Mouse (Mus musculus) gastrocnemius, postnatal 10 days (tissue): ENCODE measurements around the gene Slc6a20a. TPM values are rescaled to one million over a fixed set of nuclear protein-coding genes. Genes with fewer than 3 reads are reported as not detected.
"Not testable (repeated sequence)": the region's sequence is repeated elsewhere in the genome, so short reads cannot be mapped to it uniquely, and the experiment has no call there.

ENCODE experiments used
- DNase-seq: peaks from one replicate; pipeline ENCODE4 v3.0.0; 2021; ENCODE audit warnings: mixed read lengths
- long read RNA-seq, 2 experiments: library from polyadenylated mRNA; stranded (forward); transcript quantifications; one replicate each; pipeline ENCODE4 v2.0.0; 2021
- total RNA-seq, 2 experiments: library from RNA; stranded (reverse); gene quantifications; 2 replicates each; pipeline ENCODE4 v1.2.3; 2021

Gene Slc6a20a
- under 1 TPM in 1 of 2 experiments, not detected in 1; 0.20 TPM for total RNA-seq
- long read RNA-seq, experiment 1 = 0 reads
- long read RNA-seq, experiment 2 = 0 reads

DNA sequence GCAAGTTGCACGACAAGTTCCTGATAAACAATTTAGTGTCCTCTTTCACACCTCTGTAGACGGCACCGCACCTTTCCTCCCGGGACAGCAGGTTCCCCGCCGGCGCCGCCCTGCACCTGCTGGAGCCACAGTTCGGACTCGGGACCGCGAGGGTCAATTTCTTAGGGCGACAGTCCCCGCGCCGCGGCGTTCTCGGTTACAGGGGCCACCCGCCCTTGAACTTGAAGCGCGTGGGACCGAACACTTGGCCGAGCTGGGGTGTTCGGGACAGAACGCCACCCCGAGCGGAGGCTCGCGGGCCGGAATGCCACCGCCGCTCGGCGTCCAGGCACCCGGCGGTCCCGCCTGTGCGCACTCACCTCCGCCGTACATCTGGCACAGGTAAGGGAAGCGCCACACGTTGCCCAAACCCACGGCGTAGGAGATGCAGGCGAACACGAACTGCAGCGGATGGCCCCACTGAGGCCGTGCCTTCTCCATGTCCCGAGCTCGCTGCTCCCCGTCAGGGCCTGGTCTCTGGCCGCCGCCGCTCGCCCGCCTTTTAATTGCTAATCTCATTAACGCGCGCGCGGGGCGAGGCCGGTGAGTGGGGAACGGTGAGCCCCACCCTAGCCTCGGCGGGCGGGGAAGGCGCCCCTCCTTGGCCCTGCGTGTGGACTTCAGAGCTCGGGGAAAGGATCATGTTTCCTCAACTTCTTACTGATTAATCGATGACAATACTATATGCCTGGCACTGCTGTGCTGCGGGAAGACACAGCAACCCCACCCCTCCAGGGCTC lies at the start of gene Slc6a20a, which contains the start of gene Ccr9:
TSS of gene Slc6a20a (minus strand) at position 559 of the 779 bp plus-strand sequence.
TSS of gene Ccr9 (plus strand) at position 113 of the 779 bp plus-strand sequence.
- peak; percentile 12 for DNase-seq

DNA sequence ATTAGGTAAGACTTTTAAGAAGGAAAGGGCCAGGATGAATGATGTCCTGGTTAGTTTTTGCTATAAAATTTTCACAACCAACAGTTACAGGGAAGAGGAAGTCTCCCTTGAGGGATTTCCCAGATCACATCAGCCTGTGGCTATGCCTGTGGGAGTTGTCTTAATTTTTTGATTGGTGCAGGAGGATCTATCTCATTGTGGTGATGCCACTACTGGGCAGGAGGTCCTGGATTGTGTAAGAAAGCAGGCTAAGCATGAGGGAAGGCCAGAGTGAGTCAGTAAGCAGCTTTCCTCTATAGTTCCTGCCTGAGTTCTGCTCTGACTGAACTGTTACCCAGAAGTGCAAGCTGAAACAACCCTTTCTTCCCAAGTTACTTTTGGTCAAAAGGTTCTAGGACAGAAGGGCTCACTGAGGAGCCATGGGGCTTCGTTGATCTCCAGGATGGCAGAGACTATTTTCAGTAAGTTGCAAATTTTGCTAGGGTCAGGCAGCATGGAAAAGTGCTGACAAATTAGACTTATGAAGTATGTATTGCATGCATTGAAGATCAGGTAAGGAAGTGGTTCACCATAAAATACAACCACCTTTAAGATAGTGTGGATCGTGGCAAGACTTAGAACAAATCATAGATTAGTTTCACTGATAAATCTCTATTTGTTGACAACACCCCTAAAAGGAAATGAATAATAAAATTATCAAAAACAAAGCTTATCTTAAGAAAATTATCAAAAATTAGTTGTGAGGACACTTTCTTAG lies 44.2 kb upstream of the Slc6a20a start:
- no peak for DNase-seq

DNA sequence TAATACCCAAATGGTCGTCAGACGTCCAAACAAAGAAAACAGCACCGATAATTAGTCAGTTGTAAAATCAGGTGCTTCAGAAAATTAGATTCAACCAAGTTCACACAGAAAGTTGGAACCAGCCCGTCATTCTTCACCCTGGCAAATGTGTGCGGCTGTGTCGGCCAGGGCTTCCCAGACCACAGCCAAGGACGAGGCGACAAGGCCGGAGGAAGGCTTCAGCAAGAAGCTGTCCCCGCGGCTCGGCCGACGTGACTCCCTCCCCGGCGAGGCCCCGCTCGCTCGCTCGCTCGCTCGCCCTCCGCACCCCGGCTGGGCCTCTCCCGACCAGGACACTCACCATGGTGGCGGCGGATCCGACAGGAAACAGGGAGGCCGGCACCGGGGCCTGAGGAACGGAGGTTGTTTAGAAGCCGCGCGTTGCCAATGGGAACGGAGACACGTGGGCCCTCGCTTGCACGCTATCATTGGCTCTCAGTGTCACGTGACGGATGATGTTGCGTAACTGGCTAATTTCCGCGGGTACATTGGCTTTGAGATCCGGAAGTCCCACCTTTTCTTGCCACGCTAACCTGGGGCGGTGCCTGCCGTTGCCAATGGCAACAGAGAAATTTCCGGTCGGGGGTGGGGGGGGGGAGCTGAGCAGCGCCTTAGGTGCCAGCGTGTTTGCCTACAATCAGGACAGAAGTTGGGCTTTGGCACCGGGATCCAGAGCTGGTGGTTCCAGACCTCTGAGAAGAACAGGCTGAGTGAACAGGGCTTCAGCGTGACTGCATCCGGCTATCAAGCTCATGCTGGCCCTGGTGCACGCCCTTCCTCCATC lies 38.7 kb upstream of the Slc6a20a start, which contains the start of gene Lztfl1:
TSS of gene Lztfl1 (minus strand) at position 512 of the 823 bp plus-strand sequence.
- DNase-seq = peak; percentile 91

DNA sequence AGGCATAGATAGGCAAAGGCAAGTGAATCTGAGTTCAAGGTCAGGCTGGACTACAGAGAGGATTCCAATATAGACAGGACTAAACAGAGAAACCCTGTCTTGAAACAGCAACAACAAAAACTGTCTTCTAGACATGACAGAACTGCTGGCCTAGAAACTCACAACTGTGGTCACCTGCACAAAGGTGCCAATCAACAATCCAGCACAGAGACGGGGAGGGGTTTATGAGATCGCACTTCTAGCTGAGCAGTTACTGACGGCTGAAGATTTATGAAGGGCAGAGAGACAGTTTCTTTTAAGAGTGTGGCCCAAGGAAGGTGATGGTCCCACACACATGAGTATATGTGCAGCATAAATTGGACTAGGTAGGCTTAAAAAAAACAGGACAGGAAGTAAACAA lies 37.6 kb upstream of the Slc6a20a start:
- DNase-seq = no peak

DNA sequence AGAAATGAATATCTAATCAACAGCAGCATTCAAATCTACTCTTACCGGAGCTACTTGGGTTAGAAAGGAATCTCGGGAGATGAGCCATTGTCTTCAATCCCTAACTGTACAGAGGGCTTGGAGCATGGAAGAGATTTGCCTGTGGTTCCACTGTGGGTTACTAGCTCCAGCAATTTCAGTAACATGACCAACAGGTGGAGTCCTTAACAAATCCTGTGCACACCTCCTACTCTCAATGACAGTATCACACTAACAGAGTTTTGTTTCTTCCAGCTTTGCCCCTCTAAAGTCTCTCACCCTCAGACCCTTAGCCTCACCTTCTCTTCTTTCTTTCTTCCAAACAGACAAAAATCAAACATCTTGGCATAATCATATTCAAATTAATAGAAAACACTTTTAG lies 34.4 kb upstream of the Slc6a20a start:
- DNase-seq = no peak

DNA sequence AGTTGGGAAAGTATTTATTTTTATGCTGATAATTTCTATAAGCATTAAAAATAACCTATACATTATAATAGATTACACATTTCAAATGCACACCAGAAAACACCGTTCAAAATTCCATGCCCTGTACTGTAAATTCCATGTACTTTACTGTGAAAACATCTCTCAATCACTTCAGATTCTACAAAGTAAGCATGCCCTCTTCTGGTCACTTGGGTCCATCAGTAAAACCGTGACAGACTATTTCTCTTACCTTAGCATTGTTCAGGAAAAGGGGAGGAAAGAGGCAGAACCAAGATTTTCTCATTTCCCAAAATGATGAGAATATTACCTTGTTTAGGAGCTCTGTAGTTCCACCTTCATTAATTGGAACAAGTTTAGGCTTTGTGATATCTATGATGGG lies 30.5 kb upstream of the Slc6a20a start:
- DNase-seq = no peak

DNA sequence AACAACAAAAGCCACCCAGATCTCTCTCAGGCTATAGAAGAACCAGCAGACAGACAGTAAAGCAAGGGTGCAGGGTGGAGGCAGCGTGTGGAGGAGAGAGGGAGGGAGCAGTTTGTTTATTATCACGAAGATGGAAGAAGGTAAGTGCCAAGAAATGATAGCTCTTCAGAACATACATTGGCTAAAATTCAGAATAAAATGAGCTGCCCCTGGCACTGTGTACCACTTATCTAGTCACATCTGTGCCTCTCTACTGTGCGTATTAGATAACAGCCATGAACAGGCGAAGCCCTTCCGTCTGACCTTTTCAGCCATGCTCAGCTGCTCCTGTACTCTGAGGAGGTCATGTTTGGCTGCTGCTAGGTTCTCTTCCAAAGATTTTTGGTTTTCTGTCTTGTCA lies 23.1 kb upstream of the Slc6a20a start:
- no peak for DNase-seq

DNA sequence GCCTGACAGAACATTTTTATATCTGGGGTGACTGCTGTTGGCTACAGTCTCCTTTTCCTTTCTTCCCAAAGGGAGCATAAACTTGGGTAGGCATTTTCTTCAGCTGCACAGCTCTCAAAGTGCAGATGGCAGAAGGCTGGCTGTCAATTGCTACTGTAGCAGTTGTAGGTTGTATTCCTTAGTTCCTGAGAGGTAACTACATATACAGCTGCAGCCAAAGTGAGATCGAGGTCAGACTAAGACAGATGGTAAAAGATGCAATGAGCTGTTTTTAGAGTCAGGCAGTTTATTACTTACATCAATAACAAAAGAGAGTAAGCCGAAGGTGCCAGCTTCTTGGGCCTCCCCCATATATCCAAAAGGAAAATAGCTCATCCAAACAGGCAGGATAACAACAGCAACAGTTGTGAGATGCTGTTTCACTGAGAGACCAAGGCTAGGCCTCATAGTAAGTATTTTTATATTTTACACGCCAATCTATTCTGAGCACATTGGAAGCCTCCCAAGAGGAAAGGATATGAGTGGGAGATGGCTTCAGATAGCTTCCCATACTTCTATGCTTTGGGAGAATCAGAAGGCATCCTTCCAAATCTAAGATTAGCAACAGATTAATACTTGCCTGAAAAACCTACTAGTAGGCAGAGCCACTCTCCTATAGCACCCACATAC lies 17.1 kb upstream of the Slc6a20a start:
- no peak for DNase-seq

DNA sequence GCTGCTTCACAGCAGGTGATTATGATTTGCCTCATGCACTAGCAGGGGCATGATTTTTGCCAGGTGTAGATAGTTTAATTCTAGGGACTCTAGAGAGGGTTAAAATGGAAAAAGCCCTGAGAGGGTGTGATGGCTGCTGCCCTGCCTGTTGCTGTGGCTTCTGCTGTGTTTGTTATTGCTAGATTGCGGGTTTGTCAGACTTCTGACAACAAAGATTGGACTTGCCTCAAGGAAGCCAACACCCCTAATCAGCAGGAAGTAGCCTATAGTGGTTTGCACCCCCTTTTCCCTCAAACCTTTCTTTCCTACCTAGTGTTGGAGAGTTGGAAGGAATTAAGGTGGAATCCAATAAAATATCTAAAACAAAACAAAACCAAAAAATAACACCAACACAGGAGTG lies 9.5 kb upstream of the Slc6a20a start:
- DNase-seq = no peak

DNA sequence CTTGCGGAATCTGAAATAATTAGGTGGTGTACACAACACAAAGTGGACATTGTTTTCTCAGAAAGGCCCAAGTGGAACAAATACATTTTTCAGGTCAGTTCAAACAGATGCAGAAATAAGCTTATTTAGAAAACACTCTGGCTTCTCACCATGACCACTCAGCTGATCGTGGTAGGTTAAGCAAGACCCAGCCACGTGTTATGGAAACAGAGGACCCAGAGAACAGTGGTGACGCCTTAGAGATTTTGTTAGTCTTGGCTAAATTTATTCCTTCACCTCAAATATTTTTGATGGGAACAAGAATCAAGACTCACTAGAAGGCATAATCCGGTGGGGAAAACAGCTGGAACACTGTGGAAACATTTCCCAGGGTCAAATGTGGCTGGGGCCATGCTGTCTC lies 7.5 kb upstream of the Slc6a20a start:
- DNase-seq = no peak

DNA sequence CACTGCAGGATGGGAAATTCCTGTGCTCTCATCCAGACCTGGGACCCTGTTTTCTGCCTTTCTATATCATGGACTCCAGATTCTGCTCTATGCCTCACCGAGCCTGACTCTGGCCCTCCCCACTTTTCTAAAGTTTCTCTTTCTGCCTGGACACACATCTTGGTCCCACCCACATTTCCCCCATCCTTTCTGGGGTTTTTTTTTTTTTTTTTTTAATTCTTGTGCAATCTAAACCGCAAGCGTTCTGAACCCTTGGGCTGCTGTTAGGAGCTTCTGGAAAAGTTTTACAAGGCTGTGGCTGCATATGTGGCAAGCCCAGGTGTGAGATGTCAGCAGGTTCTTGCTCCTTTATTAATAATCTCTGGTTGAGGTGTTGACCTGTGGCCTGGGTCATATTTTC lies 5.0 kb upstream of the Slc6a20a start:
- DNase-seq = no peak

DNA sequence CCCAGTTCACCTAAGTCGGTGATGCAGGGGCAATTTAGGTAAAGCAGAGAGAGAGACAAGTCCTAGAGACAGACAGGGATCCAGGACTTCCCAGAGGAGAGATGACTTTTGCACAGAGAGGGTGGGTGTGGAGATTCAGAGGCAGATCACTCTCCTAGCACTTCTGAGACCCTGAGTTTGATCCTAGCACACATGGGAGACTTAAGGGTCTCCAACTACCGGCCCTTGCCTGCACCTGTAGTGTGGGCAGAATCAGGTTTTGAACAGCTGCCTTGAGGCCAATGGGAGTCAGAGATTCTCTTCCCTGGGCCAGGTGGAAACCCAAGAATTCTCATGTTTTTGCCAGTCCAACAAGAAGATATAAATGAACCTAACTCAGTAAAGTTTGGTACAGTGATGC lies 513 bp upstream of the Slc6a20a start:
- DNase-seq = no peak

DNA sequence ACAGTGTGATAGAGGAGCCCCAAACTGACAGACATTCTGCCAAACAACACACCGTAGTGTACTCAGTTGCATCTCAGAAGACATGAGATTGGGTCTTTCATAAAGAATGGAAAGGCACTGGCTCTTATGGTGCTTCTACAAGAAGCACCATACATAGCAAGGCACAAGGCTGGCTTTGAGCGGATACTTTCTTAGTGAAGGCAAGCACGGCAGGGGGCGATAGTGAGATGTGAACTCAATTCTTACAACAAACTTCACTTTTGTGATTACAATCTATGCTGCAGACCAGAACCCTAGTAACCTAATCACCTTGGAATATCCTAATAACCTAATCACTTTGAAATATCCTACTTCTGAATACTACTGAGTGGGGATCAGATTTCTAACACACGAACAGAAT lies 13.0 kb downstream of the Slc6a20a start:
- DNase-seq = peak; percentile 47

DNA sequence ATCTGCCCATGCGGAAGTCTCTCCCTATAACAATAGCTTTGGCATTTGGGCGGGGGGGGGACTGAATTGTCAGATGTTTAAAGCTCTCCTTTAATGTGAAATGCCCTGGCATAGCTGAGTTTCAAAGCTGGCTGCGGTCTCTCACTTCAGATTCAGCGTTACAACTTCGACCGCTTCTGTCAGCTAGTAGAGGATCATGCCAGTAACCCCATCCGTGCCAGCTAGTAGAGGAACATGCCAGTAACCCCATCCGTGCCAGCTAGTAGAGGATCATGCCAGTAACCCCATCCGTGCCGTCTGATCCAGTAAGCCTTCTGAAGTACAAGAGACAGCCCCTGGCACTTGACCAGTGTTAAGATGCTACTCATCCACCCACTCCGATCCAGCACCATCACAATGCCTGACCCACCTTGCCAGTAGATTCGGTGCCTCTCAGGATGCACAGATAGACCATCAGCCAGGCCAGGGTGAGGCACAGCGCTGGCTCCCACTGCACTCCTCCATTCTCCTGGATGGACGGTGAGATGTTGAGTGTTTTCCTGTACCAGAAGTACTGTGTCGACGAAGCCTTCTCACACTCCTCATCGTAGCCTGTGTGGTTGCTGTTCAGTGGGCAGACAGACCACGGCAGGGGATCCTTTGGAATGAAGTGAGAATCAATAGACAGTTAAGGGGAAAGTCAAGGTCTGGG lies 18.6 kb downstream of the Slc6a20a start:
- DNase-seq = not testable (repeated sequence)

DNA sequence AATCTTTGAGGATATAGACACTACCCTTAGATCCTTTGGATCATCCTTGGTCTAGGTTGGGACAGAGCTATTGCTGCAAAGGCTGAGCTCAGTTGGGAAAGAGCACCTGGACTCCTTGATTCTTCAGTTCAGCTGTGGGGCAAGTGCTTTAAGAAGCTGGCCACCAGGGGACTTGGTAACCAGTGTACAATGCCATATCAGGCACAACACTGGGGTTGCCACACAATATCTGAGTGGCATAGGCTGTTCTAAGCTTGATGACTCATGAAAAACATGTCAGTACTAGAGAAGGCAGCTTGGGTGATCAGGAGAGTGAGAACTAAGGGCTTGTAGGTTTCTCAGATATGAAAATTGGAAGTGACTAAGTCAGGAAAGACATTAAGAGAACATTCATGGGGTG lies 19.7 kb downstream of the Slc6a20a start:
- DNase-seq = no peak

DNA sequence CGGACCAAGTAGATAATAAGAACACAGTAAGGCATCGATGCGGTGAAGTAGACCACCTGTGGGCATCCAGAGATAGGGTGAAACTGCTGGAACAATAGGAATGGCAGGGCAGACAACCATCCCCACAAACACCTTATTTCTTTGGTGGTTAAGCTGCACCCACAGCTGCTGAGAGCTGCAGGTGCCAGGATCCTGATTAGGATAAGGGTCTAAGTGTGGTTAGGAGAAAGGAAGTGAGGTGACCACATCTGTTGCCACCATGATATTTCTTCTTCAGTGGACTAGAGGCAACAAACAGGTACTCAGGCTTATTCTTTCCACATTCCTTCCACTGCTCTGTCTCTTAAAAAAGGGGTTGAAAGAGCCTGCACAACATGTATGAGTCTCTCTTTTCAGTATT lies 21.2 kb downstream of the Slc6a20a start:
- no peak for DNase-seq

DNA sequence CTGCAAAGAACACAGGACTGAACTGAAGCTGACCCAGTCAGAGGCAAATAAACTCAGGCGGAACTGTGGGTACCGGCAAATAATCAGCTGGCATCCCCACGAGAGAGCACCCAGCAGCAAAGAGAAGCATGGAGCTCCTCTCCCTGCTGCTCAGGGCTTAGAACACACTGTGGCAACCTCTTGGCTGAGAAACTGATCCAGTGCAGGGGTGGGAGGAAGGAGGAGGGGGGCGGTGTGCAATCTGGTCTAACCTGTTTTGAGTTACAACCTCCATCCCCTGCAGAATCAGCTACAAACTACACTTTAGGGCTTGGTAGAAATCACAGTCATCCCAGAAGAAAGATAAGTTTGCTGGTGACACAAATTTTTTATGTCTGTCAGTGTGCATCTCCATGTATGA lies 27.3 kb downstream of the Slc6a20a start:
- DNase-seq = no peak

DNA sequence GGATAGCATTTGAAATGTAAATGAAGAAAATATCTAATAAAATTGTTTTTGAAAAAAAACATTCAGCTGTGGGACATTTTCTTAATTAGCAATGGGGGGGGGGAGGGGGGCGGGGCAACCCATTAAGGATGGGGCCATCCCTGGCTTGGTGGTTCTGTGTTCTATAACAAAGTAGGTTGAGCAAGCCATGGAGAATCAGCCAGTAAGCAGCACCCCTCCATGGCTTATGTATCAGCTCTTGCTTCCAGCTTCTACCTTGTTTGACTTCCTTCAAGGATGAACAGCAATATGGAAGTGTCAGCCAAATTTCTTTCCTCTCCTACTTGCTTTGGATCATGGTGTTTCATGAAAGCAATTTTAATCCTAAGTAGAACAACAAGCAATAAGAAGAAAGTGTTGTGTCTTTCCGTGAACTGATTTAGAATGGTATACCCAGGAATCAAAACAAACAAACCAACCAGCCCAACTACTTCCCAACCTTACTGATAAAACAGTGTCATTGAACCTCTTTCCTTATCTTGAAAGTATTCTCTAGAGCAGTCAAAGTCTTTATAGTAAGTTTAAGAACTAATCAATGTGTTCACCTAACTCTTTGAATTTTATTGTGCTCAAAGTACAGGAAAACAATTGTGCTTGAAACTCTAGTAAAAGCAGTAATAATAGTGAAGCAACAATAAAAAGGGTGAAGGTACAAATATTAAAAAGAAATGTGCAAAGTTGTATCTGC lies 28.7 kb downstream of the Slc6a20a start:
- no peak for DNase-seq

DNA sequence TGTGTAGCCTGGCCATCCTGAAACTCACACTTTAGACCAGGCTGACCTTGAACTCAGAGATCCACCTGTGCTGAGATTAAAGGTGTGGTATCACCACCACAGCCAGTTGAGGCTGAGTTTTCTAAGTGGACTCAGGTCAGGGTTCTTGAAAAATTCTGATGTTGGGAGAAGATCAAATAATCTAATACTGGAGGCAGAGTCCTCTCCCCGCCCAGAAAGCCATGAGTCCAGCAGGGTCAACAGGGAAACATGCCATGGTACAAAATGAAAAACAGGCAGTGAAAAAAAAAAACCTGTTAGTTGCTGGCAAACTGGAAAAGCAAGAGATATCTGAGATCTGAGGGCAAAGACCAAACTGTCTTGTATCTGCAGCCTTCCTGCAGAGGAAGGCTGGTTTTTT lies 38.6 kb downstream of the Slc6a20a start:
- no peak for DNase-seq

DNA sequence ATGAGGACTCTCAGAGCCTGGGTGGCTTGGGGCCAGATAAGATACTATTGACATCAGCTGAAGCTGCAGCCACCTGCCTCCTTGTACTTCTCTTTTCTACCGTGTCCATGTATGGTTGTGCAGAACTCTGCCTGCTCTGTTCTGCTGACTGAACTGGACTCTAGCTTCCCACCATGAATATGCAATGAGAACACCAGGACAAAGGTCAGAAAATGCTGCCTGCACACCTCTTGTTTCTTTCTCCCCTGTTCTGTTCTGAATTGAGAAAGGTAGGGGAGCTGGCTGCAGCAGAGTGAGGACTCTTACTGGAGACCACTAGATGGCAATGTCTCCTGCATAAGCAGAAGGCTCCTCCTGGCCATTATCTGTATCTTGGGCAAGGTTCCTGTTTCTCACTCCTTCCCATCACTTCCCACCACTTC lies 40.0 kb downstream of the Slc6a20a start:
- DNase-seq = no peak

DNA sequence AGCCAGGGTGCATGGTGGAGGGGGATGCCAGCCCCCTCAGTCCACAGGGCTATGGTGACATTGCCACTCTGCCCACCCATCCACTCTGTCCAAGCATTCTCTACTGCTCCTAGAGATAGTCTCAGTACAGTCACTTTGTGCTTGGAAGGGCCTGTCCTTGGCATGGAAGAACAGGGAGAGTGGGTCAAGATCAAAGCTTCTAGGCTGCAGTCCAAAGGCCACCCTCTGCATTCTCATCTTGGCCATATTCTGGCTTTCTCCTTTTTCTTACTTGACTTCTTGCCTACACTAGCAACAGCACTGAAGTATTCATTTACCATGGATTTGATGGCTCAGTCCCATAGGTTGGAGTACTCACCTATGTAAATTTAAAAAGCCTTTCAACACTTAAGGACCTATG lies 40.5 kb downstream of the Slc6a20a start:
- DNase-seq = no peak
